Mouse (Mus musculus): Measurements from ENCODE around the gene Ermard. TPM values are rescaled to one million over a fixed set of nuclear protein-coding genes. Genes with fewer than 3 reads are reported as not detected.

The Ermard gene
- polyA plus RNA-seq (2012; ENCODE audit: low replicate concordance) = 1.7 and 3.6 TPM in 2 replicates

DNA sequence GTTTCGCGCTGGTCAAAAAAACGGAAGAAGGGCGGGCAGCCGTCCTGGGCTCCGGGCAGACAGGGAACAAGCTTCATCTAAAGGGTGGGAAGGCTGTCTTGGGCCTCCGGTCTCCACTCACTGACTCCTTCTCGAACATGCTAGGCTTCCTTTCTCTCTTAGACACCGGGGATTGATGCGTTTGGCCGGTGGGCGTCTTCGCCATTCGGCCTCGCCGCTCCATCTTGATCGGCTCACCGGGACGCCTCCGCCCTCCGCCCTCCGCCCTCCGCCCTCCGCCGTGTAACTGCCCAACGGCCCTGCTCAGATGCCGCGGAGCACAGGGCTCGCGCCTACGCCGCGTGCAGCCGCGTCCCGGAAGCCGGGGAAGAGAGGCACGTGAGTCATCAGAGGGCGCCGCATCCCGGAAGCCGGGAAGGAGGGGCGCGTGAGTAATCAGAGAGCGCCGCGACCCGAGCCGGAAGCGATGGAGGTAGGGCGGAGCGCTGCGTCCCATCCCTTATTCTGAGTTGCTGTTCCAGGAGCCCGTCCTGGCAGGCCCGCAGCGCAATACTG is at the start of gene Ermard, which contains the start of the genes Tcte3 and Gm3448:
Ermard (plus strand) TSS at position 34 of the 555 bp plus-strand sequence.
Tcte3 (minus strand) TSS at position 314 of the 555 bp plus-strand sequence.
Gm3448 (minus strand) TSS at position 363 of the 555 bp plus-strand sequence.

GRCm38 (mm10) chr17:15009706-15010413 is 31.1 kb upstream of the Ermard start, which contains the start of gene Gm3435:
TSS of gene Gm3435 (plus strand) at chr17:15010176.

Other genes starting within 250 kb of the Ermard start
- 0.96 TPM in 1 of 2 replicates, not detected in the other for gene Wdr27, start 98.0 kb upstream of the Ermard start, polyA plus RNA-seq (2012; ENCODE audit: low replicate concordance)
- gene 1600012H06Rik, start 98.0 kb upstream of the Ermard start, polyA plus RNA-seq (2012; ENCODE audit: low replicate concordance) = 0.57 and 1.5 TPM in 2 replicates
- 56.0 and 67.4 TPM in 2 replicates for gene Phf10, start 79.9 kb upstream of the Ermard start, polyA plus RNA-seq (2012; ENCODE audit: low replicate concordance)
- 3.6 and 4.3 TPM in 2 replicates for gene 9030025P20Rik, start 62.7 kb upstream of the Ermard start, polyA plus RNA-seq (2012; ENCODE audit: low replicate concordance)
- 3.3 and 5.7 TPM in 2 replicates for gene Gm3417, start 62.4 kb upstream of the Ermard start, polyA plus RNA-seq (2012; ENCODE audit: low replicate concordance)
- 0.59 and 0.82 TPM in 2 replicates for gene Gm3435, start 31.0 kb upstream of the Ermard start, polyA plus RNA-seq (2012; ENCODE audit: low replicate concordance)
- 0.79 TPM in 1 of 2 replicates, not detected in the other for gene Tcte3, start 280 bp downstream of the Ermard start, polyA plus RNA-seq (2012; ENCODE audit: low replicate concordance)
- gene Gm3448, start 329 bp downstream of the Ermard start, polyA plus RNA-seq (2012; ENCODE audit: low replicate concordance) = 0.63 and 1.0 TPM in 2 replicates

Measured in leukemia stem cell, adult 10-12 weeks (primary cell).